Mouse (Mus musculus): ENCODE measurements at regions not wholly inside any gene's neighbourhood (a gene's known extent, or its start where the extent isn't known, plus 50 kb on each side); places are given as distances from the start of the nearest gene placed in this dataset.

DNA sequence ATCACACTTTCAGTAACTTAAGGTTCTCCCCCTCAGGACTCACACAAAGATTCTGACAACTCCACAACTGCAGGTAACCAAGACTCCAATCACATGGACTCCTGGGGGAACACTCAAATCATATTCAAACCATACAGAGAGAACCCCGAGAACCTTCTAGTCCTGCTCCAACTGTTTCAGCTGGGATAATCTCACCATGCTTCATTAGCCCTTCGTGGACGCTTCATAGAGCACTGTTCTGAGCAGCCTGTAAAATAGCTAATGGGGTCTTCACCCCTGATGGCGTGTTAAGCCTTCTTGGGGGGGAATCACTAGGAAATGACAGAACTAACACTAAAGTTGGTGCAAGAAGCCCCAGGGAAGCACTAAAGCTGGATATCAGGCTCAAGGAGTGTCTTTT, 510.7 kb downstream of the Rwdd3 start:
- no peaks in the 10 kb centered on the region for H3K4me1 ChIP-seq (replicated peaks; ENCODE audit: control insufficient read depth in 2 of 2, insufficient read depth in 2 of 2, low read length in 1 of 2)
- TF ChIP-seq CTCF (IDR thresholded peaks at IDR 0.05; ENCODE audit: low read depth) = no peak
- TF ChIP-seq EP300 (IDR thresholded peaks at IDR 0.05; ENCODE audit: low read depth) = no peak
- no peak overlapping the region for H3K27ac ChIP-seq
- H3K36me3 ChIP-seq (replicated peaks; ENCODE audit: control insufficient read depth, insufficient read depth, low read depth) = no peaks in the 10 kb centered on the region
- 59% methylated on average over 4 of the region's 4 CpGs for WGBS (ENCODE audit: insufficient replicate concordance)
- no peaks in the 10 kb centered on the region for H3K27me3 ChIP-seq (ENCODE audit: control insufficient read depth, insufficient read depth, low read length)
- no peak for ATAC-seq (ENCODE audit: insufficient read depth)
- H3K4me3 ChIP-seq (ENCODE audit: insufficient read depth in 1 of 2, low read depth in 2 of 2, low read length in 2 of 2) = no peak overlapping the region
- no peaks in the 10 kb centered on the region for H3K9me3 ChIP-seq (ENCODE audit: control insufficient read depth, low read length)
- H3K9ac ChIP-seq (replicated peaks) = no peak overlapping the region
- H3K4me2 ChIP-seq (ENCODE audit: low read depth) = no peak overlapping the region
- DNase-seq (ENCODE audit: low read depth in 3 of 3, low spot score in 3 of 3) = no peak

DNA sequence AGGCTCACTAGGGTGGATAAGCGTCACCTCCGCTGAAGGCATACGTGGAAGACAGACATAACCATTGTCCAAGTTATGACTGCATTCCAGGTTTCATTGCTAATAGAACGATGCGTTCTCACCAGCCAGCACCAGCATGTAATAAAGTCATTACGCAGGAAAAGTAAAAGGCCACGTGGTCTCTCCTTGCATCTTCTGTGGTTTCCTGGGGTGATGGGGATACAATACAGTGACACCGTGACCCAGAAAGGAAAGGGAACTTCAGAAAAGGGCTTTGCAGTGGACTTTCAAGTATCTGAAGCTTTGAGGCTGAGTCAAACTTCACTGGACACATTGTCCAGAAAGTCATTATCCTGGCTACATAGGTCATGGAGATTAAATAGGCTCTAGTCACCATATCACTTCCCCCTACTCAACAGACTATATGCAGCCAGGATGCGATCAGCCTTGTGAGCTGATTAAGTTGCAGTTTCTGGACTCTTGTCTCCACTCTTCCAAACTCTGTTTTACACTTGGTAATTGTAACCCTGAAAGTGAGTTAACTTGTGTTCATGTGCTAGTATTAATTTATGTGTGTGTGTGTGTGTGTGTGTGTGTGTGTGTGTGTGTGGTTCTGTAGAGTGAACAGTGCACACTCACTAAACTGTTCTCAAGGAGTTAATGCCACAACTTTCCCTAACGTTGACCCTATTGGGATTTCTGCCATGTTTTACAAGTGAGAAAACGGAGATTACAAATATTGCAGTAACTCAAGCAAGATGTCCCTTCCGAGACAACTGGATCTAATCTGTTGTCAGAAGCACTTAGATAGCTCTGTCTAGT, 522.2 kb downstream of the Rwdd3 start:
- Histone ChIP-seq H3K27me3 (ENCODE audit: control insufficient read depth, insufficient read depth, low read length) (no peaks in the 10 kb centered on the region), H3K9ac (replicated peaks) (no peak overlapping the region), H3K4me3 (ENCODE audit: insufficient read depth in 1 of 2, low read depth in 2 of 2, low read length in 2 of 2) (no peak overlapping the region), H3K4me1 (replicated peaks; ENCODE audit: control insufficient read depth in 2 of 2, insufficient read depth in 2 of 2, low read length in 1 of 2) (no peaks in the 10 kb centered on the region), H3K36me3 (replicated peaks; ENCODE audit: control insufficient read depth, insufficient read depth, low read depth) (no peaks in the 10 kb centered on the region), H3K27ac (no peak overlapping the region), H3K9me3 (ENCODE audit: control insufficient read depth, low read length) (no peaks in the 10 kb centered on the region), H3K4me2 (ENCODE audit: low read depth) (no peak overlapping the region)
- ATAC-seq (ENCODE audit: insufficient read depth) (no peak), DNase-seq (ENCODE audit: low read depth in 3 of 3, low spot score in 3 of 3) (no peak)
- 45% methylated on average over 12 of the region's 12 CpGs for WGBS (ENCODE audit: insufficient replicate concordance)
- TF ChIP-seq CTCF (IDR thresholded peaks at IDR 0.05; ENCODE audit: low read depth) (no peak), EP300 (IDR thresholded peaks at IDR 0.05; ENCODE audit: low read depth) (no peak)

DNA sequence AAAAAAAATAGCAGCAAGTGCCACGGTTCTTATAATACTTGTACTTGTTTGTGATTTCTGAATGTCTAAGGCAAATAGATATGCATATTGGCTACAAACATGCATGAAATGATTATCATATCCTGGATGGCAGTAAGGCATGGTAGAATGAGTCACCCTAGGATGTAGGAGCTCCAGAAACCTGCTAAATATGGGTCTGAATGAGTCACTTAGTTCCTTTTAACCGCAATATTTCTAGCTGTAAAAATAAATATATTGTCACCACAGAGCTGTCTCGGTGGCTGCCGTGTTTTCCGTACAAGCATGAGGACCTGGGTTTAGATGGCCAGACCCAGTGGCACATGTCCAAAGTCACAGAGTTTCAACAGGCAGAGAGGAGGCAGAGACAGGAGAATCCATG, 523.1 kb downstream of the Rwdd3 start:
- no peaks in the 10 kb centered on the region for H3K9me3 ChIP-seq (ENCODE audit: control insufficient read depth, low read length)
- 55% methylated on average over 5 of the region's 5 CpGs for WGBS (ENCODE audit: insufficient replicate concordance)
- ATAC-seq (ENCODE audit: insufficient read depth) = no peak
- H3K27me3 ChIP-seq (ENCODE audit: control insufficient read depth, insufficient read depth, low read length) = no peaks in the 10 kb centered on the region
- H3K4me2 ChIP-seq (ENCODE audit: low read depth) = no peak overlapping the region
- no peaks in the 10 kb centered on the region for H3K36me3 ChIP-seq (replicated peaks; ENCODE audit: control insufficient read depth, insufficient read depth, low read depth)
- H3K4me1 ChIP-seq (replicated peaks; ENCODE audit: control insufficient read depth in 2 of 2, insufficient read depth in 2 of 2, low read length in 1 of 2) = no peaks in the 10 kb centered on the region
- H3K9ac ChIP-seq (replicated peaks) = no peak overlapping the region
- H3K27ac ChIP-seq = no peak overlapping the region
- no peak overlapping the region for H3K4me3 ChIP-seq (ENCODE audit: insufficient read depth in 1 of 2, low read depth in 2 of 2, low read length in 2 of 2)
- DNase-seq (ENCODE audit: low read depth in 3 of 3, low spot score in 3 of 3) = no peak
- no peak for TF ChIP-seq CTCF (IDR thresholded peaks at IDR 0.05; ENCODE audit: low read depth)
- no peak for TF ChIP-seq EP300 (IDR thresholded peaks at IDR 0.05; ENCODE audit: low read depth)

DNA sequence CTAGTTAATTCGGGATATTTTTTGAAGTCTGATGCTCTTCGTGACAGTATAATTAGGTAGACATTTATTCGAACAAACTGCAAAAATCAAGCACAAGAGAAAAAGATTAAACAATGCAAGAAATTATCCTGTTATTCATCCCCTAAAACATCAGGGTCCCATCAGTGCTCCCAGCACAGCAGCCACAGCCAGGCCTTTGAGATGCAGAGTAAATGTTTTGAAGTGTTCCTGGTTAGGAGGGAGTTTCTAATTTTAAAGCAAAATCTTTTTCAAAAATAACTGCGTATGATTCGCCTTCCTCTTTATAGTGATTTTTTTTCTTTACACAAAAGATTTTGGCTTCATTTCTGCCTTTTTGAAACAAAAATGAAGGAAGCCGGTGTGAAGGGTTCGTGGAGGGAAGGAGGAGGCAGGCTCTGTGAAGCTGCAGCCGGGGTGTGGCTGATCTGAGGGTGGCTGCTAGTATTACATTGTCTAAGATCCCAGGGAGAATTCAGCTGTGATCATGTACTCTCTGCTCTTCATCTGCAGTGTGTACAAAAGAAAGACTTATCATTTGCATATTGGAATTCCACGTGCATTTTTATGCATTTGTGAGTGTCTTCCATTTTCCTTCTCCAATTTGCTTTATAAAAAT, 534.7 kb downstream of the Rwdd3 start:
- no peaks in the 10 kb centered on the region for H3K27me3 ChIP-seq (ENCODE audit: control insufficient read depth, insufficient read depth, low read length)
- 61% methylated on average over 9 of the region's 9 CpGs for WGBS (ENCODE audit: insufficient replicate concordance)
- no peaks in the 10 kb centered on the region for H3K9me3 ChIP-seq (ENCODE audit: control insufficient read depth, low read length)
- no peak overlapping the region for H3K27ac ChIP-seq
- no peaks in the 10 kb centered on the region for H3K36me3 ChIP-seq (replicated peaks; ENCODE audit: control insufficient read depth, insufficient read depth, low read depth)
- no peak for TF ChIP-seq EP300 (IDR thresholded peaks at IDR 0.05; ENCODE audit: low read depth)
- no peak for TF ChIP-seq CTCF (IDR thresholded peaks at IDR 0.05; ENCODE audit: low read depth)
- H3K4me1 ChIP-seq (replicated peaks; ENCODE audit: control insufficient read depth in 2 of 2, insufficient read depth in 2 of 2, low read length in 1 of 2) = no peaks in the 10 kb centered on the region
- no peak for ATAC-seq (ENCODE audit: insufficient read depth)
- no peak overlapping the region for H3K4me3 ChIP-seq (ENCODE audit: insufficient read depth in 1 of 2, low read depth in 2 of 2, low read length in 2 of 2)
- no peak for DNase-seq (ENCODE audit: low read depth in 3 of 3, low spot score in 3 of 3)
- H3K9ac ChIP-seq (replicated peaks) = no peak overlapping the region
- no peak overlapping the region for H3K4me2 ChIP-seq (ENCODE audit: low read depth)

DNA sequence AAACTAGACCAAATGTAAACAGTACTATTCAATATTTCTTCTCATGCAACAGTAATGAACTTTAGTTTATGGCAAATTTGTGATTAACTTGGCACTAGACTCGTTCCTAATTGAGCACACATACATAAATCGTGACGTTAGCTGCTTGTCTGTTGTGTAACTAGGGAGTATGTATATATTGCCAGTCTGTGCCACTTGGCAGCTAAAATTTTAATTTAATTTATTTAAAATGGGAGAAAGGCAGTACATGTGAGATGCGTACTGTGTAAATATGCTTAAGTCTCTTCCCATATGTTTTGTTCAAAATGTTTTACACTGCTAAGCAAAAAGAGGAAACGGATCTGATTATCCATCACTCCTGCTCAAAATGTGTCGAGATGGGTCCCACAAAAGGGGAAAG, 553.1 kb downstream of the Rwdd3 start:
- Histone ChIP-seq H3K4me1 (replicated peaks; ENCODE audit: control insufficient read depth in 2 of 2, insufficient read depth in 2 of 2, low read length in 1 of 2) (no peaks in the 10 kb centered on the region), H3K4me2 (ENCODE audit: low read depth) (no peak overlapping the region), H3K4me3 (ENCODE audit: insufficient read depth in 1 of 2, low read depth in 2 of 2, low read length in 2 of 2) (no peak overlapping the region), H3K36me3 (replicated peaks; ENCODE audit: control insufficient read depth, insufficient read depth, low read depth) (no peaks in the 10 kb centered on the region), H3K9me3 (ENCODE audit: control insufficient read depth, low read length) (no peaks in the 10 kb centered on the region), H3K27ac (no peak overlapping the region), H3K27me3 (ENCODE audit: control insufficient read depth, insufficient read depth, low read length) (no peaks in the 10 kb centered on the region), H3K9ac (replicated peaks) (no peak overlapping the region)
- WGBS (ENCODE audit: insufficient replicate concordance) = 52% methylated on average over 6 of the region's 6 CpGs
- ATAC-seq (ENCODE audit: insufficient read depth) = no peak
- DNase-seq (ENCODE audit: low read depth in 3 of 3, low spot score in 3 of 3) = no peak
- no peak for TF ChIP-seq CTCF (IDR thresholded peaks at IDR 0.05; ENCODE audit: low read depth)
- no peak for TF ChIP-seq EP300 (IDR thresholded peaks at IDR 0.05; ENCODE audit: low read depth)
